Mouse (Mus musculus) forebrain, embryonic 12.5 days (tissue): Measurements from ENCODE around the gene Tsc22d4. TPM values are rescaled to one million over a fixed set of nuclear protein-coding genes. Genes with fewer than 3 reads are reported as not detected.
"Not testable (repeated sequence)": the region's sequence is repeated elsewhere in the genome, so short reads cannot be mapped to it uniquely, and the experiment has no call there.

Experiments used
- ATAC-seq: fragments of 200-750 bp; cut with Nextera tagmentation; 2 replicates; pipeline ENCODE4 v1.8.0; 2017; ENCODE audit warnings: moderate TSS enrichment; ENCODE audit not compliant: low FRiP score
- H3K27ac ChIP-seq: fragments of 300-500 bp; sonication (generic); 2 replicates; pipeline ENCODE4 v1.5.1; 2016; ENCODE audit warnings: mild to moderate bottlenecking
- H3K27me3 ChIP-seq: fragments of 300-500 bp; sonication (generic); 2 replicates; pipeline ENCODE4 v1.6.1; 2016; ENCODE audit warnings: mild to moderate bottlenecking
- H3K36me3 ChIP-seq: fragments of 300-500 bp; sonication (generic); replicated peaks from 2 replicates; pipeline ENCODE4 v1.6.1; 2016; ENCODE audit warnings: mild to moderate bottlenecking
- H3K4me1 ChIP-seq: fragments of 300-500 bp; sonication (generic); 2 replicates; pipeline ENCODE4 v1.6.1; 2016
- H3K4me2 ChIP-seq: fragments of 300-500 bp; sonication (generic); 2 replicates; pipeline ENCODE4 v1.6.1; 2016; ENCODE audit warnings: mild to moderate bottlenecking, moderate library complexity
- H3K4me3 ChIP-seq: fragments of 300-500 bp; sonication (generic); replicated peaks from 2 replicates; pipeline ENCODE4 v1.5.1; 2016; ENCODE audit warnings: mild to moderate bottlenecking
- H3K9ac ChIP-seq: fragments of 300-500 bp; sonication (generic); 2 replicates; pipeline ENCODE4 v1.6.1; 2016; ENCODE audit warnings: mild to moderate bottlenecking
- H3K9me3 ChIP-seq: fragments of 300-500 bp; sonication (generic); 2 replicates; pipeline ENCODE4 v1.6.1; 2016
- WGBS: fragments of 180-500 bp; shearing (Covaris S2); methylation state at CpG from one replicate; pipeline ENCODE4 v1.1.7; 2016; 5-methylcytosine and 5-hydroxymethylcytosine counted together
- polyA plus RNA-seq: library from polyadenylated mRNA; unstranded; fragments of >200 nt; fragmentation: Nextera tagmentation; extraction: Ambion mirVana; gene quantifications from 2 replicates; pipeline ENCODE4 v1.2.1, GENCODE M21; 2016

The Tsc22d4 gene
- 68.6 and 73.2 TPM in 2 replicates for polyA plus RNA-seq

DNA sequence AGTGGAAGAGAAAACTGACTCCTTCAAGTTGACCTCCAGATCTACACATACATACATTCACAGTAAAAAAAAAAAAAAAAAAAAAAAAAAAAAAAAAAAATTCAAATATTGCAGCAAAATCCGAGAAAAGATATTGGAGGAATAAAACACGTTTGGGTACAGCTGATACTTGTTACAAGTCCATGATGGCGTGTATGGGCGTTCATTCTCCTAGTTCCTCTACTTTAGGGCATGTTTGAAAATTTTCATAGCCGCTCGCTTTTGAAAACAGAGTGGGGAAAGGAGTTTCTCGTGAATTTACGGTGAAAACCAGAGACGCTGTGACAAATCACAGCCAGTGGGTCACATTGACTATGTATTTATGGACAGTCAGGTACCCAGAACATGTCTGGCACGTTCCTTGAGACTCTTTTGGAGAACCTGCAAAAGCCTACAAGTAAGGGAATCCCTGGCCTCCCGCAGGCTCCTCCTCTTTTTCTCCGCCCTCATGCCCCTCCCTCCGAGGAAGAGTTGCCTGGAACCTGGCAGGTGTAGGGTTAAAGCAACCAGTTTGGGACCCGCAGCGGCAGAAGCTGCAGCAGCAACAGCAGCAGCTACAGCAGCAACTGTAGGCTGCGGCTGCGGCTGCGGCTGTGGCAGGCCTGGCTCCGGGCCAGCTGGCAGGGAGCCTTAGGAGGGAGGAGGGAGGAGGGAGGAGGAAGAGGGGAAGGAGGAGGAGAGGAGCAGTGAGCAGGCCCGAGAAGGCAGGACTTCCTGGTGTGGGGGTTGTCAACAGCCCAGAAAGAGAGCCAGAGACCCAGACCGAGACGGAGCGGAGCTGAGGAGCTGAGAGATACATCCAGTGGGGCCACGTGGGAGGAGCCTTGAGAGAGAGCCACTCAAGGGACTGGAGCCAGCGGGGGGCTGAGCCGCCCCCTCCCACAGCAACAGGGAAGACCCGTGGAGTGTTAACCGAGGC is at the start of gene Tsc22d4:
TSS of gene Tsc22d4 (plus strand) at position 517 of the 958 bp plus-strand sequence.
- Histone ChIP-seq H3K9ac (peak within 1 kb of the TSS; percentile 92), H3K9me3 (no peaks in the 10 kb centered on the region), H3K4me3 (peak within 1 kb of the TSS; percentile 48), H3K27me3 (no peaks in the 10 kb centered on the region), H3K4me1 (peaks cover 45% of the 10 kb centered on the region), H3K4me2 (peak within 1 kb of the TSS; percentile 100), H3K36me3 (peaks cover 6% of the 10 kb centered on the region; the same call in 1 of the 2 replicates), H3K27ac (peak within 1 kb of the TSS; percentile 94)
- ATAC-seq, result peak; percentile 85
- WGBS, result 3% methylated on average over 28 of the region's 28 CpGs

DNA sequence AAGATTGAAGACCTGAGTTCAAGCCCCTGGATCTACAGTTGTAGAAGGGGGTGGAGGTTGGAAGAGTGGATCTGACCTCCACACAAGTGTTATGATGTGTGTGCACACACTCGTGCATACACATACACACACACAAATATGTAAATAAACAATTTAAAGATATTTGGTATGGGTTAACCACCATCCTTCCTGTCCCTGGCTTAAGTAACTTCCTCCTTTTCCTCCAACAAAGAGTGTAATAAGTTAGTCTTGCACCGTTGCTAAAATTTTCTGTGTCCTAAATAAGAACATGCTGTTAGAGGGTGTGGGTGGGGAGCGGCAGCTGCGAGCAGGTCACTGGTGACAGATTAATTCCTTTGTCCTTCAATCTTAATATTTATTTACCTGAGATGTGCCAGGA is 49.6 kb upstream of the Tsc22d4 start:
- H3K4me2 ChIP-seq, result no peak overlapping the region
- H3K9ac ChIP-seq, result no peak overlapping the region
- no peaks in the 10 kb centered on the region for H3K9me3 ChIP-seq
- 90% methylated on average over 4 of the region's 4 CpGs for WGBS
- no peak for ATAC-seq
- H3K4me3 ChIP-seq, result no peak overlapping the region
- no peaks in the 10 kb centered on the region for H3K36me3 ChIP-seq
- no peak overlapping the region for H3K27ac ChIP-seq
- H3K27me3 ChIP-seq, result no peaks in the 10 kb centered on the region
- H3K4me1 ChIP-seq, result peaks cover 3% of the 10 kb centered on the region; the same call in 1 of the 2 replicates

DNA sequence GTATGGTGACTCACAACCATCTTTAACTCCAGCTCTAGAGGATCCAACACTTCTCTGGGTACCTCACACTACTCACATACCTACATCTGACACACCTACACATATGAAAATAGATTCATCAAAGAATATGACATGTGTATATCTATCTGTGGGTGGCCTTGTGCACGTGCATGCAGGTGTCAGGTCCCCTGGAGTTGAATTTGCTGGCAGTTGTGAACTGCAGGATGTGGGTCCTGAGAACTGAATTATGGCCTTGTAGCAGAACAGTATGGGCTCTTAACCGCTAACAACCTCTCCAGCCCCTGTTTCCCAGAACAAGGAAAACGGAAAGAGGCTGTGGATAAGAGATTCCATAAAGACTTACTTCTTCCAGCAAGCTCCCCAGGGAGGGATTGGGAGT is 46.5 kb upstream of the Tsc22d4 start:
- Histone ChIP-seq H3K27ac (no peak overlapping the region), H3K4me1 (peaks cover 3% of the 10 kb centered on the region; the same call in 1 of the 2 replicates), H3K4me3 (no peak overlapping the region), H3K9me3 (no peaks in the 10 kb centered on the region), H3K27me3 (no peaks in the 10 kb centered on the region), H3K4me2 (no peak overlapping the region), H3K36me3 (no peaks in the 10 kb centered on the region), H3K9ac (no peak overlapping the region)
- no peak for ATAC-seq
- 79% methylated on average over 3 of the region's 3 CpGs for WGBS

DNA sequence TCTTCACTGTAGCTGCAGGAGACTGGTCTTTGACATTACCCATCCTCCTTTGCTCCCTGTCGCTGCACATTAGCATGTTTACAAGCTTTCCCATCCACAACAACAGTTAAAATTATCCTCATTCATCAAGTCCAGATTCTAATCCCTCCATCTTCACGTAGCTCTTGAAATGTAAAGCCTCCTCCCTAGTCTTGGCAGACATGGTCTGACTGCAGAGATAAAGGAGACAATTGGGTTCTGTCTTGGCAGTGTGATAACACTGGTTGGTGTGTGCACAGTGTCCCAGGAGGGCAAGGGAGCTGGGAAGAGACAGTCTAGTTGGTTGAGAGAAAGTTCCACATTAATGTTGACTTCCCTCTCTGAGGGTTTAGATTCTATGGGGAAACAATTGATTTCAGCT is 45.7 kb upstream of the Tsc22d4 start:
- ATAC-seq, result no peak
- Histone ChIP-seq H3K9ac (no peak overlapping the region), H3K9me3 (no peaks in the 10 kb centered on the region), H3K27me3 (no peaks in the 10 kb centered on the region), H3K4me2 (no peak overlapping the region), H3K4me3 (no peak overlapping the region), H3K36me3 (no peaks in the 10 kb centered on the region), H3K27ac (no peak overlapping the region), H3K4me1 (peaks cover under 1% of the 10 kb centered on the region; the same call in 1 of the 2 replicates)
- 58% methylated on average over 2 of the region's 2 CpGs for WGBS

DNA sequence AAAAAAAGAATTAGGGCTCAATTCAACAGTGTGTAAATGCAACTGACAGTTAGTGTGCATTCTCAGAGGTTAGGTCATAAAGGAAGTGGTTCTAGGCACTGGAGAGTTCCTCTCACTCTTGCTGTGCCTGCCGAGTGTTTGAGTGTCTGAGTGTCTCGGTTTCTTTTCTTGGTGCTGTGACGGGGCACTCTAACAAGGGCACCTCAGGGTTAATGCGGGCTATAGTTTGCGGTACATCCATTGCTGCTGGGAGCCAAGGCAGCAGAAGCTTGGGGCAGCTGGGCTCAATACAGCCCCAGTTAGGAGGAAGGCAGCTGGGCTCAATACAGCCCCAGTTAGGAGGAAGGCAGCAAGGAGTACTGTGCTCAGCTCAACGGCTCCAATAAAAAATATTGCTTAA is 40.3 kb upstream of the Tsc22d4 start:
- Histone ChIP-seq H3K27me3 (no peaks in the 10 kb centered on the region), H3K27ac (no peak overlapping the region), H3K9ac (no peak overlapping the region), H3K4me2 (no peak overlapping the region), H3K9me3 (no peaks in the 10 kb centered on the region), H3K36me3 (no peaks in the 10 kb centered on the region), H3K4me3 (no peak overlapping the region), H3K4me1 (peaks cover 24% of the 10 kb centered on the region)
- WGBS, result 51% methylated on average over 6 of the region's 6 CpGs
- no peak for ATAC-seq

DNA sequence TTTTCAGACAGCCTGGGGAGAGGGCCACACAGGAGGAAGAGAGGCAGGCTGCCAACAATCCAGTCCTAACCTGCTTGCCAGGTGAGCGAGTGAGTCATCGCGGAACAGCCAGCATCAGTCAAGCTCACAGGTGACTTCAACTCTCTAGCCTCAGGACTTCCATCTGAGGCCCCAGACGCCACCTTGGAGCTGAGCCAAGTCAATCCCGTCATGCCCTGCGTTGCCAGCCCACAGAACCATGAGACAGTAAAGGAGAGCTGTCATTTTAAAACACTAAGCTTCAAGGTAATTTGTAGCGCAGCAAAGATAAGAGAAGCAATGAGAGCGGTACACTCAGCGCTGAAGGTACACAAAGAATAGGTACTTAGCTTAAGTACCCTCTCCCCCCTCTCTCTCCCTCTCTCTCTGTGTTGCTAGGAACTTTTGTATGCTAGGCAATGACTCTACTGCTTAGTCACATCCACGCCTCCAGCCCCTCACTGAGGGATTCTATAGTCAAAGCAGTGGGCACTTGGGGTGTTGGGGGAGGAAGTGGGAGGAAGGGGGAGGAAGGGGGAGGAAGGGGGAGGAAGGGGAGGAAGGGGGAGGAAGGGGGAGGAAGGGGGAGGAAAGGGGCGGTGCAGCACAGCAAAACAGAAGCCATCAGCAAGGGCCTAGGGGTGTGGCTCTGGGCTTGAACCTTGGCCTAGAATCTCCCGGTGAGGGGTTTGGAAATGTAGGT is 38.5 kb upstream of the Tsc22d4 start:
- Histone ChIP-seq H3K36me3 (no peaks in the 10 kb centered on the region), H3K27ac (peak overlapping the region; percentile 36; the same call in 1 of the 2 replicates), H3K4me3 (no peak overlapping the region), H3K4me2 (no peak overlapping the region; the same call in 1 of the 2 replicates), H3K9me3 (no peaks in the 10 kb centered on the region), H3K27me3 (no peaks in the 10 kb centered on the region), H3K9ac (no peak overlapping the region), H3K4me1 (peaks cover 24% of the 10 kb centered on the region)
- no peak for ATAC-seq
- 73% methylated on average over 11 of the region's 12 CpGs for WGBS

DNA sequence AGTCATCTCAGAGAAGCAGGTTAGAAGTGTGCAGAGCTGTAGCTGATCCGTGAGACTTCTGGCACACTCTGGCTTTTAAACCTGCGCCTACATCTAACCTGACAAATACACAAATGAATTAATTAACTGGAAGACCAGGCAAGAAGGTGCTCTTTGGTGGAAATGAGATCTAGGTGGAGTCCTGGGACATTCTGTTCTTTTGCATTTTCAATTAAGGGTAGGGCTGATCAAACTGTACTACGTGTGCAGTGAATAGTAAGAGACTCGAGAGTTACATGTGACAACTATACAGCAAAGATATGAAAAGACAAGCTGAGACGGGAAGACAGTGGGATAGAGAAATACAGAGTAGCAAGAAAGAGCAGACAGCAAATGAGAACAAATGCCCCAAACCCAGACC is 32.1 kb upstream of the Tsc22d4 start:
- Histone ChIP-seq H3K36me3 (no peaks in the 10 kb centered on the region), H3K4me3 (no peak overlapping the region), H3K4me2 (no peak overlapping the region), H3K27me3 (no peaks in the 10 kb centered on the region), H3K27ac (no peak overlapping the region), H3K9ac (no peak overlapping the region), H3K9me3 (no peaks in the 10 kb centered on the region), H3K4me1 (no peaks in the 10 kb centered on the region)
- no peak for ATAC-seq
- 84% methylated on average over 5 of the region's 5 CpGs for WGBS

DNA sequence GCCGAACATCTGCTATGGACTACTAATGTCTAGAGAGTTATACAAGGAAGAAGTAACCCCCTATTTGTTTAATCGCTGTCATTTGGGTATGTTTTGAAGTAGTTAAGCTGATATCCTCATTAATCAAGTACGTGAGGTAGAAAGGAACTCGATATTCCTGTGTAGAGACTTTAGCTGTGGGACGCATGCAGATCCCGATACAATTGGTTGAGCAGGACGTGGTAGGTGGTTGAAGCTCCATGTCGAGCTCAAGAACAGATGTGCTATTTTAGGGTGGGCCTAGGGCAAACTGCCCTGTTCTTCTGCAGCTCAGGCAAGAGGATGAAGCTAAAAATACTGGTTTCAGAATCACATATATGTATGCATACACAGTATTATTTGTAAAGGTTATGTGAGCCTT is 29.8 kb upstream of the Tsc22d4 start:
- no peak overlapping the region for H3K27ac ChIP-seq
- no peak overlapping the region for H3K4me3 ChIP-seq
- ATAC-seq, result no peak
- H3K9me3 ChIP-seq, result no peaks in the 10 kb centered on the region
- no peaks in the 10 kb centered on the region for H3K27me3 ChIP-seq
- no peaks in the 10 kb centered on the region for H3K36me3 ChIP-seq
- H3K4me2 ChIP-seq, result no peak overlapping the region
- WGBS, result 79% methylated on average over 8 of the region's 8 CpGs
- no peaks in the 10 kb centered on the region for H3K4me1 ChIP-seq
- no peak overlapping the region for H3K9ac ChIP-seq

DNA sequence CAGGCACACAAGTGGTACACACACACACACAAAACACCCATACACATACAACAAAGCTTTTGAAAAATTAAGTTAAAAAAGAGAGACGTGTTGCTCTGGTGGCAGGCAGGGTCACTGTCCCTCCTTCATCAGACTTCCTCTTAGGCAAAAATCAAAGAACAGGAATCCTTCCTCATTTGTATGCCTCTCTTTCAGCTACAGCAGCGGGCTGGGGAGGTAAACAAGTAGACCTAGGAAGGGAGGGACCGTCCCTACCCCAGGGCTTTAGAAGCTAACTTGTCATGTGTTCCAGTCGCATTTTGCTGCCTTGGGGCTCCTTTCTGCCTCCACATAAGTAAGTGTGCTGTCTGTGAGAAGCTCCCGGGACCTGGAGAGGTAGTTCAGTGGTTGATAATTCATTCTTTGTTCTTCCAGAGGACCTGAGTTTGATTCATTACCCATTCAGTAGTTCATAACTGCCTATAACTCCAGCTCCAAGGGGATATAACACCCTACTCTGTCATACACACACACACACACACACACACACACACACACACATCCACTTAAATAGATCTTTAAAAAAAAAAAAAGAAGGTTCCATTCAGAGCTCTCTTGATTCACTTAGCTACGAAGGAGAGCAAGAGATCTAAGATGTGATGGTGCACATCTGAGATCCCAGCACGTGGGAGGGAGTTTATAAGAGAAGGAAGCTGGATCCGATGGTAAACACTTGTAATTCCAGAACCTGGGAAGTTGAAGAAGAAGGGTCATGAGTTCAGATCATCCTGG is 27.3 kb upstream of the Tsc22d4 start:
- Histone ChIP-seq H3K4me3 (no peak overlapping the region), H3K9me3 (no peaks in the 10 kb centered on the region), H3K36me3 (no peaks in the 10 kb centered on the region), H3K27ac (no peak overlapping the region), H3K4me1 (no peaks in the 10 kb centered on the region), H3K27me3 (no peaks in the 10 kb centered on the region; the same call in 1 of the 2 replicates), H3K4me2 (no peak overlapping the region), H3K9ac (no peak overlapping the region)
- WGBS, result 64% methylated on average over 8 of the region's 8 CpGs
- ATAC-seq, result no peak

DNA sequence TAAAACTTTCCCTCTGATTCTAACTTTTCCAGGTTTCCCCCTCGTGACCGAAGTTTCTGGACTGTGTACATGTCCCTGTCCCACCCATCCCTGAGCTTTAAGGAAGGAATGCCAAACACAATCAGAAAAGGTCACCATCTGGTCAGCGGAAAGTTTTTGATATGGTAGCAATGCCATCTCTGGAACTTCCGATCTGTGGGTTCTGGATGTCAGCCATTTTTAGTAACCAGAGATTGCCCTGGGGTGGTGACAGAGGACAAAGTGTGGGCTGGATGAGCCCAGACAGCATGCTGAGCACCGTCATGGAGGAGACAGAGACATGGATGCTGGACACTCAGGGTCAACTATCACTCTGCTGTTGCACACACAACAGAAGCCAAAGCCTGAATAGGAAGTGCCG is 26.4 kb upstream of the Tsc22d4 start:
- no peak for ATAC-seq
- no peak overlapping the region for H3K4me2 ChIP-seq
- no peaks in the 10 kb centered on the region for H3K36me3 ChIP-seq
- H3K9ac ChIP-seq, result no peak overlapping the region
- no peak overlapping the region for H3K27ac ChIP-seq
- H3K27me3 ChIP-seq, result no peaks in the 10 kb centered on the region; the same call in 1 of the 2 replicates
- no peak overlapping the region for H3K4me3 ChIP-seq
- no peaks in the 10 kb centered on the region for H3K4me1 ChIP-seq
- 94% methylated on average over 6 of the region's 6 CpGs for WGBS
- H3K9me3 ChIP-seq, result no peaks in the 10 kb centered on the region

DNA sequence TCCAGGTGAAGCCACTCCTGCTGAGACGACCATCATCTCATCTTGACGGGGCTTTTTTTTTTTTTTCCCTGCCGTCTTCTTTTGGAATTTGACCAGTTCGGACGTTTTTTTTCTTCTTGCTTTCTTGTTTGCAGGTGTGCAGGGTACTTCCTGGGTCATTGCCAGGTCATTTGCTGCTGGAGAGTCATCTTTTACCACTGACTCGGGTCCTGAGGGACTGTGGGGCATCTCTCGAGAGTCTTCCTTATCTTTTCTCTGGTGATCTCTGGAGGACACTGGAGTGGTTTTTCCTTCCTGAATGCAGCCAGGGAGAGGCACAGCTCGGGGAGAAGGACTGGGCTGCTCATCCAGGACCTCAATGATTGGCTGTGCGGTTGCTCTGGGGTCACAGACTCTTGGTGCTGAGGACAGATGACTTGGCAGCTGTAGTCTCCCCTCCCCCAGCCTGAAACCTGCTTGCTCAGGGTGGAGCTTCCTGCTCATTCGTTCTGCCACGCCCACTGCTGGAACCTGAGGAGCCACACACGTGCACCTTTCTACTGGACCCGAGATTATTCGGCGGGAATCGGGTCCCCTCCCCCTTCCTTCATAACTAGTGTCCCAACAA is 24.9 kb upstream of the Tsc22d4 start:
- H3K9me3 ChIP-seq, H3K27ac ChIP-seq, H3K4me3 ChIP-seq, ATAC-seq, H3K9ac ChIP-seq, H3K27me3 ChIP-seq, H3K4me1 ChIP-seq, H3K36me3 ChIP-seq: not testable (repeated sequence)
- H3K4me2 ChIP-seq, result peak overlapping the region; percentile 25
- WGBS, result 25% methylated on average over 10 of the region's 16 CpGs
